ENCODE assay signal across 9 mouse cellular contexts in genomic region chr11:98392645-98393044, GRCm38 (mm10). TPM values are rescaled to one million over a fixed set of nuclear protein-coding genes. Genes with fewer than 3 reads are reported as not detected.
DNase-seq lines count a peak whose midpoint lies in the region; ATAC-seq and TF ChIP-seq lines count a peak whose summit lies in the region.
"Had no signal": no experiment of that assay in that cellular context is flagged by ENCODE, and none has a peak within 500 bp of the region (broad histone marks: within the 10 kb centered on the region; RNA-seq: fewer than 3 reads in every experiment).

No protein-coding gene starts in this region.

- no peak for DNase-seq in heart, adult 8-10 months (ENCODE audit: low spot score)
- DNase-seq in MEL-GATA-1-ER (ENCODE audit: extremely low read depth, low read depth), result peak; percentile 62
- peak; percentile 53 for DNase-seq in heart, postnatal 0 days (ENCODE audit: low spot score)
- DNase-seq in layer of hippocampus, adult 2 months (ENCODE audit: low spot score in 2 of 2), result no peak
- DNase-seq in cerebellum, adult 18-20 months, result no peak
- no peak for DNase-seq in forebrain, embryonic 11.5 days (ENCODE audit: low spot score)

- H3K4me2 ChIP-seq in heart, embryonic 13.5 days, result peak overlapping the region; percentile 5
- H3K4me2 ChIP-seq in heart, postnatal 0 days (ENCODE audit: low read depth, low read length), result no peak overlapping the region
- no peak overlapping the region for H3K4me2 ChIP-seq in forebrain, embryonic 11.5 days (ENCODE audit: low read depth, low read length, severe bottlenecking)

- peaks cover 11% of the 10 kb centered on the region for H3K36me3 ChIP-seq in heart, embryonic 13.5 days
- H3K36me3 ChIP-seq in heart, postnatal 0 days (replicated peaks; ENCODE audit: control insufficient read depth, insufficient read depth, low read length), result 0 out of 2 replicates have a peak, but pooled peaks cover 5% of the 10 kb centered on the region
- H3K36me3 ChIP-seq in megakaryocyte, embryonic 14.5 days (replicated peaks; ENCODE audit: low read length), result no peaks in the 10 kb centered on the region
- no peaks in the 10 kb centered on the region for H3K36me3 ChIP-seq in forebrain, embryonic 11.5 days (ENCODE audit: control insufficient read depth, insufficient read depth, low read length)

- H3K9ac ChIP-seq in heart, embryonic 13.5 days, result peak overlapping the region; percentile 73
- no peak overlapping the region for H3K9ac ChIP-seq in heart, postnatal 0 days (replicated peaks; ENCODE audit: low read depth, low read length)
- no peak overlapping the region for H3K9ac ChIP-seq in forebrain, embryonic 11.5 days (ENCODE audit: low read length)

- WGBS in heart, embryonic 13.5 days, result 14% methylated on average over 4 of the region's 4 CpGs
- 26% methylated on average over 4 of the region's 4 CpGs for WGBS in heart, postnatal 0 days
- 49% methylated on average over 4 of the region's 4 CpGs for WGBS in forebrain, embryonic 11.5 days

- ATAC-seq in heart, embryonic 13.5 days (ENCODE audit: extremely low read depth, insufficient number of reproducible peaks, low FRiP score, low TSS enrichment), result no peak
- no peak for ATAC-seq in heart, postnatal 0 days (ENCODE audit: insufficient read depth, low read depth)
- ATAC-seq in forebrain, embryonic 11.5 days (replicated peaks; ENCODE audit: low FRiP score), result no peak
- ATAC-seq: forebrain, embryonic 14.5 days had no signal

- no peak overlapping the region for H3K4me3 ChIP-seq in heart, embryonic 13.5 days
- no peak overlapping the region for H3K4me3 ChIP-seq in heart, postnatal 0 days (ENCODE audit: low read depth, low read length)
- H3K4me3 ChIP-seq in megakaryocyte, embryonic 14.5 days (replicated peaks), result peak overlapping the region; percentile 67
- H3K4me3 ChIP-seq in layer of hippocampus, adult 2 months, result no peak overlapping the region
- H3K4me3 ChIP-seq in forebrain, embryonic 11.5 days (ENCODE audit: low read depth, low read length), result no peak overlapping the region

- TF ChIP-seq CTCF in heart, postnatal 0 days (IDR thresholded peaks at IDR 0.05; ENCODE audit: low read depth), result no peak
- no peak for TF ChIP-seq CTCF in layer of hippocampus, adult 2 months (conservative IDR thresholded peaks at IDR 0.05)

- no peak for TF ChIP-seq EP300 in heart, postnatal 0 days (IDR thresholded peaks at IDR 0.05; ENCODE audit: low read depth)

- H3K9me3 ChIP-seq in heart, embryonic 13.5 days, result no peaks in the 10 kb centered on the region
- H3K9me3 ChIP-seq in heart, postnatal 0 days (replicated peaks; ENCODE audit: control insufficient read depth, low read length), result no peaks in the 10 kb centered on the region
- H3K9me3 ChIP-seq in megakaryocyte, embryonic 14.5 days, result no peaks in the 10 kb centered on the region
- no peaks in the 10 kb centered on the region for H3K9me3 ChIP-seq in forebrain, embryonic 11.5 days (ENCODE audit: control insufficient read depth, low read length)

- H3K27ac ChIP-seq in heart, embryonic 13.5 days (replicated peaks), result peak overlapping the region; percentile 99
- peak overlapping the region; percentile 97 for H3K27ac ChIP-seq in heart, postnatal 0 days (ENCODE audit: low read depth)
- H3K27ac ChIP-seq in layer of hippocampus, adult 2 months, result no peak overlapping the region
- H3K27ac ChIP-seq in forebrain, embryonic 11.5 days (ENCODE audit: low read depth, low read length), result no peak overlapping the region

- H3K4me1 ChIP-seq in heart, embryonic 13.5 days, result peaks cover 78% of the 10 kb centered on the region
- peaks cover 38% of the 10 kb centered on the region for H3K4me1 ChIP-seq in heart, postnatal 0 days (ENCODE audit: control insufficient read depth, insufficient read depth)
- H3K4me1 ChIP-seq in megakaryocyte, embryonic 14.5 days, result peaks cover 49% of the 10 kb centered on the region
- 0 out of 2 replicates have a peak, but pooled peaks cover 2% of the 10 kb centered on the region for H3K4me1 ChIP-seq in forebrain, embryonic 11.5 days (replicated peaks; ENCODE audit: control insufficient read depth, insufficient read depth, low read length)

- H3K27me3 ChIP-seq in heart, embryonic 13.5 days (replicated peaks), result peaks cover 28% of the 10 kb centered on the region
- H3K27me3 ChIP-seq in heart, postnatal 0 days (ENCODE audit: control insufficient read depth, insufficient read depth, low read length), result 0 out of 2 replicates have a peak, but pooled peaks cover 2% of the 10 kb centered on the region
- peaks cover 74% of the 10 kb centered on the region for H3K27me3 ChIP-seq in megakaryocyte, embryonic 14.5 days (replicated peaks)
- H3K27me3 ChIP-seq in forebrain, embryonic 11.5 days (ENCODE audit: control insufficient read depth, insufficient read depth, low read length), result peaks cover 6% of the 10 kb centered on the region

RNA-seq across cellular contexts. Expression of gene Pnmt, which starts 6.4 kb away (rescaled TPM):
- 1.3 and 1.5 TPM in 2 replicates for polyA plus RNA-seq in heart, embryonic 13.5 days (2015; fragmentation: Nextera tagmentation; extraction: Ambion mirVana)
- 1 to 10 TPM in 3 of 4 experiments, not detected in 1; 1.2 to 1.6 (median 1.4) TPM for total RNA-seq in heart, adult 8-10 months (2022)
- 4.2 TPM in 1 of 2 replicates, not detected in the other for total RNA-seq in heart, postnatal 0 days (2014; rRNA removed; ENCODE audit: low replicate concordance)
- polyA plus RNA-seq in heart, postnatal 0 days (2015; fragmentation: Nextera tagmentation; extraction: Ambion mirVana), result 0.26 TPM in 1 of 2 replicates, not detected in the other
- polyA plus RNA-seq in megakaryocyte, embryonic 14.5 days (2012; ENCODE audit: insufficient read depth, low replicate concordance), result not detected in 2 replicates
- total RNA-seq in layer of hippocampus, adult 2 months (2021), result not detected
- polyA plus RNA-seq in forebrain, embryonic 11.5 days (2014; fragmentation: Nextera tagmentation; extraction: Ambion mirVana), result not detected in 2 replicates

RNA-seq across cellular contexts. Expression of gene Pgap3, which starts 7.6 kb away (rescaled TPM):
- 19.0 and 19.1 TPM in 2 replicates for polyA plus RNA-seq in heart, embryonic 13.5 days (2015; fragmentation: Nextera tagmentation; extraction: Ambion mirVana)
- total RNA-seq in heart, adult 8-10 months (2022), result 1 to 10 TPM; 8.2 to 9.6 (median 8.9) TPM
- total RNA-seq in heart, postnatal 0 days (2014; rRNA removed; ENCODE audit: low replicate concordance), result 35.7 and 46.0 TPM in 2 replicates
- 15.9 and 18.2 TPM in 2 replicates for polyA plus RNA-seq in heart, postnatal 0 days (2015; fragmentation: Nextera tagmentation; extraction: Ambion mirVana)
- 8.5 and 10.4 TPM in 2 replicates for polyA plus RNA-seq in megakaryocyte, embryonic 14.5 days (2012; ENCODE audit: insufficient read depth, low replicate concordance)
- 10 to 100 TPM in 1 of 2 experiments, 1 to 10 TPM in 1; 9.1 to 10.3 TPM for total RNA-seq in layer of hippocampus, adult 2 months (2021)
- polyA plus RNA-seq in forebrain, embryonic 11.5 days (2014; fragmentation: Nextera tagmentation; extraction: Ambion mirVana), result 9.0 and 9.2 TPM in 2 replicates

RNA-seq across cellular contexts. Expression of gene Tcap, which starts 9.0 kb away (rescaled TPM):
- polyA plus RNA-seq in heart, embryonic 13.5 days (2015; fragmentation: Nextera tagmentation; extraction: Ambion mirVana), result 159 and 184 TPM in 2 replicates
- total RNA-seq in heart, adult 8-10 months (2022), result 1,000 to 10,000 TPM; 2,176 to 4,520 (median 3,450) TPM
- 293 and 299 TPM in 2 replicates for total RNA-seq in heart, postnatal 0 days (2014; rRNA removed; ENCODE audit: low replicate concordance)
- 455 and 518 TPM in 2 replicates for polyA plus RNA-seq in heart, postnatal 0 days (2015; fragmentation: Nextera tagmentation; extraction: Ambion mirVana)
- polyA plus RNA-seq in megakaryocyte, embryonic 14.5 days (2012; ENCODE audit: insufficient read depth, low replicate concordance), result 0.82 TPM in 1 of 2 replicates, not detected in the other
- 1 to 10 TPM in 1 of 2 experiments, under 1 TPM in 1; 0.92 to 1.0 TPM for total RNA-seq in layer of hippocampus, adult 2 months (2021)
- not detected in 2 replicates for polyA plus RNA-seq in forebrain, embryonic 11.5 days (2014; fragmentation: Nextera tagmentation; extraction: Ambion mirVana)
- polyA plus RNA-seq: forebrain, embryonic 14.5 days had no signal

RNA-seq across cellular contexts. Expression of gene Erbb2, which starts 19.6 kb away (rescaled TPM):
- polyA plus RNA-seq in heart, embryonic 13.5 days (2015; fragmentation: Nextera tagmentation; extraction: Ambion mirVana), result 48.1 and 49.0 TPM in 2 replicates
- total RNA-seq in heart, adult 8-10 months (2022), result 1 to 10 TPM; 5.4 to 9.1 (median 8.0) TPM
- 23.2 and 31.4 TPM in 2 replicates for total RNA-seq in heart, postnatal 0 days (2014; rRNA removed; ENCODE audit: low replicate concordance)
- 15.5 and 16.8 TPM in 2 replicates for polyA plus RNA-seq in heart, postnatal 0 days (2015; fragmentation: Nextera tagmentation; extraction: Ambion mirVana)
- polyA plus RNA-seq in megakaryocyte, embryonic 14.5 days (2012; ENCODE audit: insufficient read depth, low replicate concordance), result 0.04 TPM in 1 of 2 replicates, not detected in the other
- total RNA-seq in layer of hippocampus, adult 2 months (2021), result 1 to 10 TPM; 1.9 to 2.8 TPM
- polyA plus RNA-seq in forebrain, embryonic 11.5 days (2014; fragmentation: Nextera tagmentation; extraction: Ambion mirVana), result 19.7 and 23.2 TPM in 2 replicates

RNA-seq across cellular contexts. Expression of gene Stard3, which starts 34.5 kb away (rescaled TPM):
- 37.2 and 43.4 TPM in 2 replicates for polyA plus RNA-seq in heart, embryonic 13.5 days (2015; fragmentation: Nextera tagmentation; extraction: Ambion mirVana)
- 10 to 100 TPM; 17.2 to 28.8 (median 23.7) TPM for total RNA-seq in heart, adult 8-10 months (2022)
- total RNA-seq in heart, postnatal 0 days (2014; rRNA removed; ENCODE audit: low replicate concordance), result 44.8 and 53.6 TPM in 2 replicates
- 34.7 and 35.3 TPM in 2 replicates for polyA plus RNA-seq in heart, postnatal 0 days (2015; fragmentation: Nextera tagmentation; extraction: Ambion mirVana)
- 23.5 and 70.4 TPM in 2 replicates for polyA plus RNA-seq in megakaryocyte, embryonic 14.5 days (2012; ENCODE audit: insufficient read depth, low replicate concordance)
- total RNA-seq in layer of hippocampus, adult 2 months (2021), result 10 to 100 TPM; 32.9 to 35.5 TPM
- 38.1 and 39.9 TPM in 2 replicates for polyA plus RNA-seq in forebrain, embryonic 11.5 days (2014; fragmentation: Nextera tagmentation; extraction: Ambion mirVana)

Comparison
In these comparisons a context has a peak if more than half of its experiments do, and no peak if none do; other contexts are left out.
1. DNase-seq: peak in MEL-GATA-1-ER (single experiment) and heart, postnatal 0 days (single experiment); none in heart, adult 8-10 months (single experiment), layer of hippocampus, adult 2 months (0 of 2), cerebellum, adult 18-20 months (0 of 2) and forebrain, embryonic 11.5 days (single experiment).
2. H3K27ac ChIP-seq: peak in heart, embryonic 13.5 days (single experiment) and heart, postnatal 0 days (single experiment); none in layer of hippocampus, adult 2 months (single experiment) and forebrain, embryonic 11.5 days (single experiment).
3. RNA of gene Tcap, which starts 9.0 kb away (polyA plus RNA-seq): 455 to 518 TPM in heart, postnatal 0 days and 159 to 184 TPM in heart, embryonic 13.5 days; 0.82 TPM in megakaryocyte, embryonic 14.5 days and not detected in forebrain, embryonic 11.5 days; every median in the first group is over 10 times any median in the second.